Mouse (Mus musculus) neural tube, embryonic 10.5 days (tissue): ENCODE results near the gene Tep1.

Experiments used
- DNase-seq: peaks from one replicate; pipeline ENCODE4 v3.0.0-alpha.2; 2017; ENCODE audit warnings: low spot score; ENCODE audit errors: extremely low spot score

Tep1 gene

GRCm38 (mm10) chr14:50795965-50796364, 74.4 kb downstream of the Tep1 start:
- DNase-seq, result no peak

GRCm38 (mm10) chr14:50795261-50795935, 75.0 kb downstream of the Tep1 start:
- DNase-seq, result no peak

GRCm38 (mm10) chr14:50788157-50788556, 82.2 kb downstream of the Tep1 start:
- no peak for DNase-seq

- DNase-seq, result peak; percentile 98
Measured at GRCm38 (mm10) chr14:50785251-50785637, 85.1 kb downstream of the Tep1 start, which contains the start of gene Ttc5. Ttc5 (minus strand) TSS chr14:50785519.

- no peak for DNase-seq
Measured at GRCm38 (mm10) chr14:50784391-50785250, 85.7 kb downstream of the Tep1 start.

- DNase-seq, result no peak
Measured at GRCm38 (mm10) chr14:50782166-50782565, 88.2 kb downstream of the Tep1 start.
